Mouse (Mus musculus): Measurements from ENCODE around the gene Apom. TPM values are rescaled to one million over a fixed set of nuclear protein-coding genes. Genes with fewer than 3 reads are reported as not detected.

Gene Apom
- total RNA-seq, 2 experiments from 2014 or later = not detected

GRCm38 (mm10) chr17:35101161-35101560, 30.7 kb downstream of the Apom start:
- DNase-seq (ENCODE audit: low spot score in 2 of 2) = no peak

- DNase-seq (ENCODE audit: low spot score in 2 of 2) = no peak
Measured at GRCm38 (mm10) chr17:35100196-35100765, 31.6 kb downstream of the Apom start.

- peak in 1 of 2 experiments; percentile 51 for DNase-seq (ENCODE audit: low spot score in 2 of 2)
Measured at GRCm38 (mm10) chr17:35097164-35097655, 34.6 kb downstream of the Apom start.

- DNase-seq (ENCODE audit: low spot score in 2 of 2) = no peak
Measured at GRCm38 (mm10) chr17:35096597-35096996, 35.3 kb downstream of the Apom start.

GRCm38 (mm10) chr17:35094475-35095365, 37.1 kb downstream of the Apom start:
- DNase-seq (ENCODE audit: low spot score in 2 of 2) = no peak

- DNase-seq (ENCODE audit: low spot score in 2 of 2) = no peak
Measured at GRCm38 (mm10) chr17:35092403-35093198, 39.2 kb downstream of the Apom start.

- no peak for DNase-seq (ENCODE audit: low spot score in 2 of 2)
Measured at GRCm38 (mm10) chr17:35090166-35090932, 41.5 kb downstream of the Apom start.

GRCm38 (mm10) chr17:35088825-35089644, 42.8 kb downstream of the Apom start, which contains the start of gene Abhd16a:
Abhd16a (plus strand) TSS chr17:35089263.
- peak; percentile 94 to 95 for DNase-seq (ENCODE audit: low spot score in 2 of 2)

GRCm38 (mm10) chr17:35088151-35088550, 43.7 kb downstream of the Apom start:
- no peak for DNase-seq (ENCODE audit: low spot score in 2 of 2)

- DNase-seq (ENCODE audit: low spot score in 2 of 2) = no peak
Measured at GRCm38 (mm10) chr17:35085208-35085865, 46.5 kb downstream of the Apom start, which contains the start of gene Ly6g6f. Ly6g6f (minus strand) TSS chr17:35085610.

GRCm38 (mm10) chr17:35083929-35084497, 47.8 kb downstream of the Apom start:
- DNase-seq (ENCODE audit: low spot score in 2 of 2) = no peak

GRCm38 (mm10) chr17:35082841-35083576, 48.8 kb downstream of the Apom start:
- no peak for DNase-seq (ENCODE audit: low spot score in 2 of 2)

- DNase-seq (ENCODE audit: low spot score in 2 of 2) = no peak
Measured at GRCm38 (mm10) chr17:35080710-35081109, 51.1 kb downstream of the Apom start.

GRCm38 (mm10) chr17:35080248-35080647, 51.6 kb downstream of the Apom start:
- no peak for DNase-seq (ENCODE audit: low spot score in 2 of 2)

- no peak for DNase-seq (ENCODE audit: low spot score in 2 of 2)
Measured at GRCm38 (mm10) chr17:35079778-35080177, 52.1 kb downstream of the Apom start.
